Mouse (Mus musculus) CH12F3 (cell line): ENCODE measurements around the gene Ifng.
"Not testable (repeated sequence)": the region's sequence is repeated elsewhere in the genome, so short reads cannot be mapped to it uniquely, and the experiment has no call there.

Experiments used
- in situ Hi-C: fragments of 300-500 bp; cut with MboI; formaldehyde crosslinking; loops from 2 replicates; pipeline ENCODE4 v1.14.3; 2020; ENCODE audit warnings: low sequenced_read_pairs

Gene Ifng

DNA sequence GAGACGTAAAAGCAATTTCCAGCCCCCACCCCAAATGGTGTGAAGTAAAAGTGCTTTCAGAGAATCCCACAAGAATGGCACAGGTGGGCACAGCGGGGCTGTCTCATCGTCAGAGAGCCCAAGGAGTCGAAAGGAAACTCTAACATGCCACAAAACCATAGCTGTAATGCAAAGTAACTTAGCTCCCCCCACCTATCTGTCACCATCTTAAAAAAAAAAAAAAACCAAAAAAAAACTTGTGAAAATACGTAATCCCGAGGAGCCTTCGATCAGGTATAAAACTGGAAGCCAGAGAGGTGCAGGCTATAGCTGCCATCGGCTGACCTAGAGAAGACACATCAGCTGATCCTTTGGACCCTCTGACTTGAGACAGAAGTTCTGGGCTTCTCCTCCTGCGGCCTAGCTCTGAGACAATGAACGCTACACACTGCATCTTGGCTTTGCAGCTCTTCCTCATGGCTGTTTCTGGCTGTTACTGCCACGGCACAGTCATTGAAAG is at the start of gene Ifng:
Gene Ifng (plus strand): TSS at position 305 of the 499 bp plus-strand sequence.
- in situ Hi-C loops, result no loop called here

GRCm38 (mm10) chr10:118399917-118400316 is 40.9 kb upstream of the Ifng start:
- in situ Hi-C loops, result no loop called here

DNA sequence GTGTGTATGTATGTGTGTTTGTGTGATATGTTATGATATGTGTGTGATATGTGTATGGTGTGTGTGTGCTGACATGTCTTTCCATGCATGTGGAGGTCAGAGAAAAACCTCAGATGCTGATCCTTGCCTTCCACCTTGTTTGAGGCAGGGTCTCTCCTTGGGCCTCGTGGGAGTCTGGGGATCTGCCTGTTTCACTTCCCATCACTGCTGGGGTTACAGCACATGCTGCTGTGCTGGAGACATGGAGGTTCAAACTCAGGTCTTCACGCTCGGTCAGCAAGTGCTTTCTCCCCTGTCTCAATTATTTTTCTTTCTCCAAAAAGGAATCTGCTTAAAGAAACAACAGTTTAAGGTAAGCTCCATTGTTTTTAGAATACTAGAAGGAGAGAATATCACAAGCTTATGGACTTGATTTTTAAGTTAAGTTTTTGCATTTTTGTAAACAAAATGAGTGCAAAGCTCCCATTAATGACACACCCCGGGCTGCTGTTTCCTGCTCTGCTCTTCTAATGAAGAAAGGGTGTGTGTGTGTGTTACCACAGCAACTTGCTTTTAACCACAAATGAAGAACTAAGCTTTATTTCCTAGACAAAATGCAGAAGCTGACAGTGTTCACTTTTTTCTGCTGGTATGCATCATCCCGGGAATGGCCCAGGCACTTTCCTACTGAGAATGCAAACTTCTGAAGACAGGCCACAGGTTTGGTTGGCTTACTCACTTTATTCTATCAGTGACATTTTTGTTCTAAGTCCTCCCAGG is 34.2 kb upstream of the Ifng start:
- in situ Hi-C loops, result no loop called here

DNA sequence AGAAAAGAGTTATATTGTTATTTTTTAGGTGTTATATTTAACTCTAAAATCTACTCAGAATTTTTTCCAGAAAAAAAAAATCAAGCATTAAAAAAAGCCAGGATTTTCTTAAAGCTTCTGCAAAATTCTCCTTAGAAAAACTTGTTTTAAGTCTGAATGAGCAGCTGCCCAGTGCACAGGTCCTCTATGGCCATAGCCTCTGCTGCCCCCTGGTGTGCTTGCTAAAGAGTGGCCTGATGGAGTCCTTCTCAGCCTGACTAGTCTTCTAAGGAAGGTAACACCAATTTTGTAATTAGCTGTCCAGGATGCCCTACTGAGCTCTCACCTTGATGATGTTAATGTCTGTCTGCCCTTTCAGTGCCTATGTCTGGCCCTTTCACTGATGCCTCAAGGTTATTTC is 29.5 kb upstream of the Ifng start:
- in situ Hi-C loops, result no loop called here

DNA sequence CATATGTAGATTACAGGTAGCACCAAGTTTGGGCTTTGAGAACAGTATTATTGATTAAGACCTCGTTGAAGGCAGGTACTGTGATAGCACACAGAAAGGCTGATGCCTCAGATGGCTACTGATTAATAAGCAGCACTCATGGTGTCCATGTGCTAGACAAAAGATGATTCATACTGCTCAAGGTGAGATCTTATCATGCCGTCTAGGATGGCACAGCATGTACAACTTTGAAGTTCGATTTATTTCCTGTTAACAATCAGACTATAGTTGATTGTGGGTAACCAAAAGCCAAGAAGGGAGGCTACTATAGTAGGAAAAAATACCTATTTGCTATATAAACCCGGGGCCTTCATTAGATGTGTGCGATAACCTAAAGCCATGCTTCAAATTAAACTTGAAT is 28.1 kb upstream of the Ifng start:
- in situ Hi-C loops, result no loop called here

GRCm38 (mm10) chr10:118419000-118419425 is 21.8 kb upstream of the Ifng start:
- in situ Hi-C loops, result no loop called here

GRCm38 (mm10) chr10:118420896-118421295 is 19.9 kb upstream of the Ifng start:
- in situ Hi-C loops, result no loop called here

DNA sequence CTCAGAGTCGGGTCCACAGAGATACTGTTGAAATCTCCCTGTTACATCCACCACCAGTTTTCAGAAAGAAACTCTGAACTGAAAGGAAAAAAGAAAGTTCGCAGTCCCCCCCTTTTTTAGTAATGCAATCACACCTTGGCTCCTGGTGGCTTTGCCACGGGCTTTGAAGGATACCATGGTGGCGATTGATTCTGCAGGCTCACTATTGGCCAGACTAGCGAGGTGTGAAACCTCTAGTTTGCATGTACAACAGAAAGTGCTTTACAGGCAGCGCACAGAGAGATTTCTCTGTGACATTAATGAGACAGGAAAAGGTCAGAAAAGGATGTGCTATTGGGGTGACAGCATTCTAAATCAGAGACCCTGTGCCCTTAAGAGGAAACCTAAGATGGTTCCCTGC is 5.3 kb upstream of the Ifng start:
- in situ Hi-C loops, result no loop called here

- in situ Hi-C loops, result no loop called here
These were observed 1.1 kb downstream of the Ifng start for GRCm38 (mm10) chr10:118441898-118442297.

GRCm38 (mm10) chr10:118442999-118443398 is 2.2 kb downstream of the Ifng start:
- in situ Hi-C loops, result no loop called here

GRCm38 (mm10) chr10:118445021-118445420 is 4.2 kb downstream of the Ifng start:
- in situ Hi-C loops, result no loop called here

- in situ Hi-C loops, result no loop called here
These were observed 4.7 kb downstream of the Ifng start for GRCm38 (mm10) chr10:118445502-118445901.

DNA sequence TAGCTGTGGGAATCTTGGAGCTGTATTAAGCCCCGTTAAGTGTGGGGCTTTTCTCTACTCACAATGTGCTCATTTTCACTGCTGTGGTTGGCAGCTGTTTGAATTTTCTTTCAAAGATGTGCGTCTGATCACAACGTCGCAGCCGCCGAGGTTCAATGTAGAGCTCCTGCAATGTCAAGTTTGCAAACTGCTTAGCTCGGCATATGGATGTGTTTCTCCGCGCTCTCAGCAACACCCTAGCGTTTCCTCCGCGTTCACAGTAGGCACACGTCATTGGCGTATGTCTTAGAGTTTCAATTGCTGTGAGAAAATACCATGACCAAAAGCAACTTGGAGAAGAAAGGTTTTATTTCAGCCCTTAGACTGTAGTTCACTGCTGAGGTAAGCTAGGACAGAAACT is 5.1 kb downstream of the Ifng start:
- in situ Hi-C loops, result no loop called here

- in situ Hi-C loops, result no loop called here
These were observed 10.9 kb downstream of the Ifng start for GRCm38 (mm10) chr10:118451747-118452146.

GRCm38 (mm10) chr10:118458729-118459128 is 17.9 kb downstream of the Ifng start:
- in situ Hi-C loops, result no loop called here

GRCm38 (mm10) chr10:118461126-118461767 is 20.4 kb downstream of the Ifng start:
- in situ Hi-C loops, result no loop called here

DNA sequence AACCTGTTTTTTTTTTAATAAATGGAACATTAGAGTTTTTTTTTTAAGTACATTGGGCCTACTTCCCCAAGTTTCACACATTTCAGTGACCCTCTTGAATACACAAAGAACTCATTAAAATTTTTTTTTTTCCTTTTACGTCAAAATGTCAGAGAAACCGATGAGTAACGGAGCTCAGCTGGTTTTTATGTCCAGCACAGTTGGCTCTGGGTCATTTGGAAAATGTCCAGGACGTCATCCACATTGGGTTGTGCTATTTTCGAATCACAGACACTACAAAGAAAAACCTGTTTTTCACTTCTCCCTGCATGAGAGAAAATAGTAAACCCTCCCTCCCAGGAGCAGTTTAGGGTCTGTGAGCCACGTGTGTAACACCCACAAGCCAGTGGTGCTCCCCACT is 25.6 kb downstream of the Ifng start:
- in situ Hi-C loops, result no loop called here

GRCm38 (mm10) chr10:118469047-118469446 is 28.2 kb downstream of the Ifng start:
- in situ Hi-C loops, result no loop called here

GRCm38 (mm10) chr10:118470296-118470957 is 29.6 kb downstream of the Ifng start:
- in situ Hi-C loops, result no loop called here

GRCm38 (mm10) chr10:118472846-118473245 is 32.0 kb downstream of the Ifng start:
- in situ Hi-C loops, result not testable (repeated sequence)

GRCm38 (mm10) chr10:118476696-118477095 is 35.9 kb downstream of the Ifng start:
- in situ Hi-C loops, result no loop called here

- in situ Hi-C loops, result no loop called here
These were observed 36.5 kb downstream of the Ifng start for GRCm38 (mm10) chr10:118477297-118477696.
